Mouse (Mus musculus) left cerebral cortex, adult 2 months (tissue): Measurements from ENCODE around the gene Tuba4a. TPM values are rescaled to one million over a fixed set of nuclear protein-coding genes. Genes with fewer than 3 reads are reported as not detected.
"Not testable (repeated sequence)": the region's sequence is repeated elsewhere in the genome, so short reads cannot be mapped to it uniquely, and the experiment has no call there.

Experiments used
- DNase-seq, 2 experiments: peaks; one replicate each; pipeline ENCODE4 v3.0.0; 2021 to 2022; ENCODE audit warnings: low spot score in 2 of 2, mixed read lengths in 1 of 2; ENCODE audit errors: extremely low spot score in 1 of 2
- H3K27ac ChIP-seq: fragments of 200-600 bp; 2 replicates; pipeline ENCODE4 v1.8.1; 2022
- H3K4me3 ChIP-seq: fragments of 200-600 bp; 2 replicates; pipeline ENCODE4 v1.8.1; 2022
- CTCF ChIP-seq: fragments of 200-600 bp; IDR thresholded peaks from 2 replicates; pipeline ENCODE4 v1.8.1; 2022; ENCODE audit warnings: antibody characterized with exemption, mild to moderate bottlenecking, moderate library complexity
- intact Hi-C: fragments of 180-260 bp; cut with DNase I; formaldehyde crosslinking; loops from one replicate; pipeline ENCODE4 v1.15.1; 2025
- total RNA-seq, 2 experiments: library from RNA; stranded (reverse); gene quantifications; 2 replicates each; pipeline ENCODE4 v1.2.3; 2021

The Tuba4a gene
- total RNA-seq, 2 experiments from 2014 or later, result 594 to 616 TPM

- peak; percentile 17 for TF ChIP-seq CTCF
- intact Hi-C loops, result not testable (repeated sequence)
These were observed 12.8 kb upstream of the Tuba4a start for GRCm38 (mm10) chr1:75232489-75232888.

GRCm38 (mm10) chr1:75231664-75232152, 12.0 kb upstream of the Tuba4a start, which contains the start of gene A630095N17Rik:
TSS of gene A630095N17Rik (minus strand) at chr1:75232102.
- no peak for DNase-seq
- H3K4me3 ChIP-seq, result no peak within 1 kb of the TSS
- no peak within 1 kb of the TSS for H3K27ac ChIP-seq
- intact Hi-C loops, result no loop called here
- TF ChIP-seq CTCF, result no peak

More at GRCm38 (mm10) chr1:75232489-75232888, 12.8 kb upstream of the Tuba4a start:
- not testable (repeated sequence) for DNase-seq, H3K27ac ChIP-seq, H3K4me3 ChIP-seq

- no peak overlapping the region for H3K4me3 ChIP-seq
- no peak overlapping the region for H3K27ac ChIP-seq
- intact Hi-C loops, result no loop called here
- no peak for TF ChIP-seq CTCF
- DNase-seq, result no peak
These were observed 11.6 kb upstream of the Tuba4a start for GRCm38 (mm10) chr1:75231224-75231623.

- intact Hi-C loops, result no loop called here
- TF ChIP-seq CTCF, result no peak
- H3K27ac ChIP-seq, result no peak overlapping the region
- no peak overlapping the region for H3K4me3 ChIP-seq
- no peak for DNase-seq
These were observed 10.8 kb upstream of the Tuba4a start for GRCm38 (mm10) chr1:75230335-75230994.

- intact Hi-C loops, result no loop called here
- no peak for TF ChIP-seq CTCF
- DNase-seq, result no peak
- Histone ChIP-seq H3K4me3 (no peak overlapping the region), H3K27ac (no peak overlapping the region)
These were observed 9.5 kb upstream of the Tuba4a start for GRCm38 (mm10) chr1:75229158-75229557.

GRCm38 (mm10) chr1:75227653-75228052, 8.0 kb upstream of the Tuba4a start:
- no peak overlapping the region for H3K4me3 ChIP-seq
- no peak for DNase-seq
- intact Hi-C loops, result no loop called here
- no peak for TF ChIP-seq CTCF
- no peak overlapping the region for H3K27ac ChIP-seq

GRCm38 (mm10) chr1:75226138-75226537, 6.5 kb upstream of the Tuba4a start:
- intact Hi-C loops, result no loop called here

GRCm38 (mm10) chr1:75225473-75225872, 5.8 kb upstream of the Tuba4a start:
- intact Hi-C loops, result no loop called here
- no peak for TF ChIP-seq CTCF
- Histone ChIP-seq H3K4me3 (no peak overlapping the region), H3K27ac (no peak overlapping the region)
- DNase-seq, result no peak

More at GRCm38 (mm10) chr1:75226138-75226537, 6.5 kb upstream of the Tuba4a start:
- Histone ChIP-seq H3K4me3 (no peak overlapping the region), H3K27ac (no peak overlapping the region)
- no peak for DNase-seq
- TF ChIP-seq CTCF, result no peak

- H3K4me3 ChIP-seq, result no peak overlapping the region
- intact Hi-C loops, result no loop called here
- DNase-seq, result no peak
- H3K27ac ChIP-seq, result no peak overlapping the region
- no peak for TF ChIP-seq CTCF
These were observed 3.9 kb upstream of the Tuba4a start for GRCm38 (mm10) chr1:75223532-75223931.

GRCm38 (mm10) chr1:75222926-75223325, 3.3 kb upstream of the Tuba4a start:
- no peak for TF ChIP-seq CTCF
- Histone ChIP-seq H3K27ac (no peak overlapping the region), H3K4me3 (no peak overlapping the region)
- no peak for DNase-seq
- intact Hi-C loops, result no loop called here

- intact Hi-C loops, result no loop called here
- no peak for TF ChIP-seq CTCF
- Histone ChIP-seq H3K4me3 (no peak overlapping the region), H3K27ac (no peak overlapping the region)
- no peak for DNase-seq
These were observed 1.9 kb upstream of the Tuba4a start for GRCm38 (mm10) chr1:75221538-75221937.

- Histone ChIP-seq H3K4me3 (peak overlapping the region; percentile 79), H3K27ac (peak overlapping the region; percentile 92)
- peak; percentile 92 for DNase-seq
- peak; percentile 27 for TF ChIP-seq CTCF
- intact Hi-C loops, result loop anchor here (1.0 to 5.0 kb wide), 4 partner anchors 17 to 44 kb away; partner anchors contain the start of genes Abcb6 and Dnajb2
These were observed 587 bp downstream of the Tuba4a start for GRCm38 (mm10) chr1:75219078-75219477.
